Mouse (Mus musculus) kidney, postnatal 25 days (tissue): ENCODE measurements around the gene Olfr374.

Experiments
- DNase-seq, 2 experiments: peaks; one replicate each; pipeline ENCODE4 v3.0.0; 2021; ENCODE audit warnings: mixed read lengths in 2 of 2

Gene Olfr374

DNA sequence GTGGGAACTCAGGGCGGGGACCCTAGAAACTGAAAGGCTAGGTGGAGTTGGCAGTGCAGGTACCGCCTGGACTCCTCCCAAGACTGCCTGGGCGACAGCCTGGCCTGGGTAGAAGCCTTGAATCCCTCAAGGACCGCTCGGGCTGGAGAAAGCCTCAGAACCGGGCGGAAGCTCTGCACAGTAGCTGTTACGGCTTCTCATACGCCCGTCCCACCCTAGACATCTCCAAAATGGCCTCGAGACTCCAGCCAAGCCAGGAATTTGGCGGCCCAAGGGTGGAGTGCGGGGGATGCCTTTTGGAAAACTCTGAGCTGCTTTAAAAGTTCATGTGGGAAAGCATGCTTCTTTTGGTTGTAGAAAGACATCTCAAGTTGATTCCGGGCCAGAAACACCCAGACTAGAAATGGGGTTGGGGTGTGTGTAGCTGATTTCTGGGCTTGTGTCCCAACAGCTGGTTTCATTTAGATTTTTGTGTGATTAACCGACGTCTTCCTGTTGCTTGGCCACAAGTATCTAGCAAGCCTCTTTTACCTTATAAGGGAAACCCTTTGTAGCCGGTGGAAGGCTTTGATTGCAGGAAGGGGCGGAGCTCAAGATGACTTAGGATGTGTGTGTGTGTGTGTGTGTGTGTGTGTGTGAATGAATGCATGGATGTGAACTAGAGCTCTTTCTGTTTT, 29.6 kb downstream of the Olfr374 start:
- peak; percentile 81 to 84 for DNase-seq

DNA sequence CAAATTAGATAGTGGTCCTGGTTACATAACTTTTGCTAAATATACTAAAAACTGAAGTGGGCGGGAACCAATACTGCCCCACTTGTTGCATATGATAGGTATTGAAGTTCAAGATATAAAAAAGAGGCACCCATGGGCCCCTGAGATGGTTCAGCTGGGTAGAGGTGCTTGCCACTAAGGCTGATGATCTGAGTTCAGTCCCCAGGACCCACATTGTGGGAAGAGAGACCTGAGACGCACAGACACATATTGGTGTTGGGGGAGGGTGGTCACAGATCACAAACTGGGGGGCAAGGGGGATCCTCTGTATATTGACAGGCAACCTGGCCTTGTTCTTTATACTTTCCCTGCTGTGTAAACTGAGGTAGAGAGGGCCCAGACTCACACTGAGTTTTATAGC, 30.6 kb downstream of the Olfr374 start:
- no peak for DNase-seq

DNA sequence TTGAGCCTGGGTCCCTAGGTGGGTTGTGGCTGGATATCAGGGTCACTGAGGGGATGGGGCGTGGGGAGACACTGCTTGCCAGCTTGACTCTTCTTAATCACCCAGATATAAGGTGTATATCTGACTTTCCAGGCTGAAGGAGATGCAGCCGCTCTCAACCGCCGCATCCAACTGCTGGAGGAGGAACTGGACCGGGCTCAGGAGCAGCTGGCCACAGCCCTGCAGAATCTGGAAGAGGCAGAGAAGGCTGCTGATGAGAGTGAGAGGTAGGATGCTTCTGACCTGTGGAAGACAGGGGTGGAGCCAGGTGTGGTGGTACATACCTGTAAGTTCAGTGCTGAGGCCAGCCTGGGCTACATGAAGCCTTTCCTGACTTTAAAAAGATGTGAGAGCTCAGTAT, 31.6 kb downstream of the Olfr374 start:
- no peak for DNase-seq

DNA sequence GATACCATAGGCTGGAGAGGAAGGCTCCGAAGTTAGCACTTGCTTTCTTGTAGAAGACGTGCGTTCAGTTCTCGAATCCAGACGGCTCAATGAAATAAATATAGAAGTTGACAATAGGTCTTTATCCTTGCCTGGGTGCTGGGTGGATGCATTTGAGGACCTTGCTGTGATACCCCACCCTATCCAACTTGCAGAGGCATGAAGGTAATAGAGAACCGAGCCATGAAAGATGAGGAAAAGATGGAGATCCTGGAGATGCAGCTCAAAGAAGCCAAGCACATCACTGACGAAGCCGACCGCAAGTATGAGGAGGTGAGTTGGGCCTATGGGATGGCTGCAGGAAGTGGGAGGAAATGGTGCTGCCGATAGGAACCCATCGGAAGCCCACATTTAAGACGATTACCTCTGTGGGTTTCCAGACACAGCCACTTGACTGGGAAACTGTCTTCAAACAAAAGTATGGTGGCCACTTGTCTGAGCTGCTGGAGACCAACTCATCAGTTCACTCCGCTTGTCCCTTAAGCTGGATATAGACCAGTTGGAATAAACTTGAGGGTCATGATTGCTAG, 36.5 kb downstream of the Olfr374 start:
- no peak for DNase-seq

DNA sequence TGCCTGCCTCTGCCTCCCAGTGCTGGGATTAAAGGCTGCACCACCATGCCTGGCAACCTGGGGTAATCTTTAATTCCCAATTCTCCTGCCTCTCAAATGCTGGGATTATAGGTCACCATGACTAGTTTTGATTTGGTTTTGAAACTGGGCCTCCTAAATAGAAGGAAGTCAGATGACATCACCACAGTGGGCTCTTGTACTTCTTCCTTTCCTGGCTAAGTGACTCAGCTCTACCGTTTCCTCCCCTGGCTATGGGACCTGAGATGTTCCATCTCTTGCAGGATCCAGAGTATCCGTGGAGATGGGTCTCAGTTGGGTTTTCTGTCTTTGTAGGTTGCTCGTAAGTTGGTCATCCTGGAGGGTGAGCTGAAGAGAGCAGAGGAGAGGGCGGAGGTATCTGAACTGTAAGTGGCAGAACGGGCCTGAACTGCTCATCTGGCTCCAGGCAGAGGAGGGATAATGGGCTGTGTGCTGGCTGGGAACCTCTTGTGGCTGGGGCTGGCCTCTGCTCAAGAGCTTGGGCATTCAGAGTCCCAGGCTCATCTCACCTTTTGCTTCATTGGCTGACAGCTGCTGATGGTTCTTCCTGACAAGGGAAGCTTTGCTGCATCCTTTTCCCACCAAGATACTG, 37.6 kb downstream of the Olfr374 start:
- no peak for DNase-seq

DNA sequence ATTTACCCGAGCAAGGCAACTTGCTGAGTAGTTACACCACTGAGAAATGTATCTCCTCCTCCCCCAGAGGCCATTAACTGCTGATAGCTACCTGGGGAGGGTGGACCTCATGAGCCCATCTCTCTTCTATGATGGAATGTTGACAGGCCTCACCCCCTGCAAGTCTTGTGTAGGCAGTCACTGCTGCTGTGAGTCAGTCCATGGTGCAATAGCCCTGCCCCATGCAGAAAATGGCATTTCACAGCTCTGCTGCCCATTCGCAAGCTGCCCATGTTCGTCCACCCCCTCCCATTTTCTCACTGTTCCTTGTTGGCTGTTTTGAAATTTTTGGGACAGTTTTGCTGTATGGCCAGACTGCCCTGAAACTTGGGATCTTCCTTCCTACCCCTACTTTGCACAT, 38.7 kb downstream of the Olfr374 start:
- no peak for DNase-seq

DNA sequence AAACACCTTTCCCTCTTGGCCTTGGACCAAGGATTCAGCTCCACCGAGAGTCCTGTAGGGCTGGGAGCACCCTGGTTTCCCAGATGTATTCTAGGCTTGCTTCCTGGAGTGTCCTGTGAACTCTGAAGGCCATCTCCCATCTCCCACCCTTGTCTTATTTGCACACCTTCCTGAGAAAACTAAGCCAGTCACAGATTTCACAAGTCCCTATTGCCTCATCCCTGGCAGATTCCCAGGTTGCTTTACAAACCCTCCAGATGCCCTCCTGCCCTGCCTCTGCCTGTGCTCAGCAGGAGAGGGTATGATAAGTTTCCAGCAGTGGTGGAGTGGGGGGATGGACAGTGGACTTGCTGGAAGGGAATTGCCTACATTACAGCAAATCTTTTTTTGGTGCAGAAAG, 39.2 kb downstream of the Olfr374 start:
- DNase-seq: no peak

DNA sequence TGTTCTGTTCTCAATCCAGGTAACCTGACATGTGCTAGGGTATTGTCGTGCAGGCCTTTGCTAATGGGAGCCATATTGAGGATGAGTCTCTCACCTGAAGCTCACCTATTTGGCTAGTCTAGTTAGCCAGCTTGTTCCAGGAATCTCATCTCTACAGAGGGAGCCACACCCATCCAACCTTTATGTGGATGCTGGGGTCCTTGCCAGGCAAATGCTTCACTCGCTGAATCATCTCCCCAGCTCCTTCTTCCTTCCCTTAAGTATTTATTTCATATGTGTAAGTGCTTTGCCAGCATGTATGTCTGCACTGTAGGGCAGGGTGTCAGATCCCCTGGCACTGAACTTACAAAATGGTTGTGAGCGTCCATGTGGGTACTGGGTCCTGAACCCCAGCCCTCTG, 39.7 kb downstream of the Olfr374 start:
- DNase-seq: no peak

DNA sequence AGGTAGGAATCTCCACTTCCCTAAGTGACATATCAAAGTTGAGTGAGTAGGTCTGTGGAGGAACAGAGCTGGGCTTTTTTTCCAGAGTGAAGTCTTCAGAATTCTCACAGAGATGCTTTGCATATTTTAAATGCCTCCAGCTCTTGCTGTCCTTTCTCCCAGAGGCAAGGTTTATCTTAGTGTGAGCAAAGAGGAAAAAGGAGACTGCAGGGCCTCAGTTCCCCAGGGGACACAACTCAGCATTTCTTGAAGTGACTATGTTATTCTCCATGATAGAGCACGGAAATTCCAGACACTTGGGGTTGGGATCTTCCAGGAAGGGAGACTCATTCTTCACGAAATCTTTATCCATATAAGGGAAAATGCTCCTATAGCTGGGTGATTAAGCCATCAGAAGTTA, 40.4 kb downstream of the Olfr374 start:
- DNase-seq: peak in 1 of 2 experiments; percentile 31

DNA sequence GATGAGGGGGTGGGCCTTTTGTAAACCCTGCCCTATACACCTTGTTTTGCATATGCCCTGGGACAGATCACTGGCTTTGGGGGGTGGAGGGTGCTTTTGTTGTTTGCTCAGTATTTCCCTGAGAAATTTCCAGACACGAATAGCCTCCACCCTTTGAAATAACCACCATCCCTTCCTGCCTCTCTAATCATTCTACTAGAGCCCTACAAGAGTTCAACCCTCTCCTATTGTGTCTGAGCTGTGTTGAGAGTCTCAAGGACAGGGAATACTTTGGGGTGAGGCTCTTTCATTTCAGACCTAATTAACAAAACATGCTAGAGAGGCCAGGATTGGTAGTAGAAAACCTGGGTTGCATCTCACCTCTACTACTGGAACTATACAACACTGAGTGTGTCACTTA, 42.2 kb downstream of the Olfr374 start:
- no peak for DNase-seq

DNA sequence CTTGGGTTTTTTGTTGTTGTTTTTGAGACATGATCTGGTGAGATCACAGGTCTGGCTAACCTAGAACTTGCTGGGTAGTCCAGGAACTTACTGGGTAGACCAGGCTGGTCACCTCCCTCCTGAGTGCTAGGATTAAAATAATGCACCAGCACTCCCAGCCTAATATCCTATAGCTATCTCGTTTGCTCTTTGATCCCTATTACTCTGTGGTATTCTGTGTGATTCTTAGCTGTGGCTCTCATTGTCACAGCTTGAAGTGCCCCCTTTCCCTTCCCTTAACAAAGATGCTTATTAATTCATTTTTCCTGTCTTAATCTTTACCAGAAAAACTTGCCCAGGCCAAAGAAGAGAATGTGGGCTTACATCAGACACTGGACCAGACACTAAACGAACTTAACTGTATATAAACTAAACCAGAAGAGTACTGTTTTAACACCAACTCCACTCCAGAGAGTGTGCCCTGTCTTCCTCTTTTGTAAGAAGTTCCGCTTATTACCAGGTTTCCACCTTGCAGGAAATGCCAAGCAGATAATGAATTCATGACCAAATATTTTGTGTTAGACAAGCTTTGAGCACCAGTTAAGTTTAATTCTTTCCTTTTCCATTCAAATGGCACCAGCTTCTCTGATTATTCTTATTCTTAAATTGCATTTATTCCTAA, 44.7 kb downstream of the Olfr374 start:
- DNase-seq: no peak

DNA sequence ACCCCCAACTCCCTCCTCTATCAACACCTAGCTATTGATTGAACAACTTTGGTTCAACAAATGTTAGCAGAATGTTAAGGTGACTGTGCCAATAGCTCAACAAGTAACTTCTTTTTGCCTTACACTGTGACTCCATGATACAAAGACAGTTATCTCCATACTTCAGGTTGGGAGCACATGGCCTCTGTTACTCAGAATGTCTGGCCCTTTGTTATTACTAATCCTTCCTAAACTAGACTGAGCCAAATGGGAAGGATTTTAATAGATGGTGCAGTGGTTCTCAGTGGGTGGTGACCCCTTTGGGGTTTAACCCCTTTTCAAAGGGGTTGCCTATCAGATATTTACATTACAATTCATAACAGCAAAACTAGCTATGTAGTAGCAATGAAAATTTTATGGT, 46.5 kb downstream of the Olfr374 start:
- DNase-seq: no peak

DNA sequence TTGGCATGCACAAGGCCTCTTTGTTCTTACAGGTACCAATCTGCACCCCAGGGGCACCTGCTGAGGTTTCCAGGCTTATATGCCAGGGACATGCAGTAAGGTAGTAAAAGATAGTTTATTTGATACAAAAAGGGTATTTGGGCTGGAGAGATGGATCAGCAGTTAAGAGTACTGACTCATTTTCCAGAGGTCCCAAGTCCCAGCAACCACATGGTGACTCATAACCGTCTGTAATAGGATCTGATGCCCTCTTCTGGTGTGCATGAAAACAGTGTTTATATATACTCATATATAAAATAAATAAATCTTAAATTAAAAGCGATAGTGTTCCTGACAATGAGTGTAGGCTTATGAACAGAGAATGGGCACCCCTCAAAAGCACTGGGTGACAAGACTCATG, 51.3 kb downstream of the Olfr374 start:
- DNase-seq: peak in 1 of 2 experiments; percentile 26

DNA sequence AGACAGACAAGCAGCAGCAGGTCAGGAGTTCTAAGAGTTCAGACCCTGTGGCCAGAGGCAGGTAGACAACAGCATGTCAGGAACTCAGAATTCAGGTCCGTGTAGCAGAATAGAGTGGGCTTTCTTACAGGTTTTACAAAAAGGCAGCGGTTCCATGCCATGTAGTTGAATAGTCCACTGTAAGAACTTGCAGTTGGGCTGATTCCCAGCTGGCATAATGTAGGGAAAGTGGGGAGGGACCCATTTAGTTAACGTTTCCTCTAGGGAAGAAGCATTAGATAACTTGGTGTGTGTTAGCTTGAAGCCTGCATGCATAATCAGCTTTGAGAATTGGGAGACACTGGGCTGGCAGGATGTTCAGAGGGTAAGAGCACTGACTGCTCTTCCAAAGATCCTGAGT, 51.9 kb downstream of the Olfr374 start:
- DNase-seq: peak in 1 of 2 experiments; percentile 21

DNA sequence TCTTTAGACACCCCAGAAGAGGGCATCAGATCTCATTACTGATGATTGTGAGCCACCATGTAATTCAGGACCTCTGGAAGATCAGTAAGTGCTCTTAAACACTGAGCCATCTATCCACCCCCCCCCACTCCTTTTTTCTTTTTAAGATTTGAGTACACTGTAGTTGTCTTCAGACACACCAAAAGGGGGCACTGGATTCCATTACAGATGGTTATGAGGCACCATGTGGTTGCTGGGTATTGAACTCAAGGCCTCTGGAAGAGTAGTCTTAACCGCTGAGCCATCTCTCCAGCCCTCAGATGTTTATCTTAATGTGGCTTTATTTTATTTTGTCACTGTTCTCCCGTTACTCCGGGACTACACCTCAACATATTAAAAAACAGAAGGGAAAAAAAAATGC, 53.2 kb downstream of the Olfr374 start:
- no peak for DNase-seq

DNA sequence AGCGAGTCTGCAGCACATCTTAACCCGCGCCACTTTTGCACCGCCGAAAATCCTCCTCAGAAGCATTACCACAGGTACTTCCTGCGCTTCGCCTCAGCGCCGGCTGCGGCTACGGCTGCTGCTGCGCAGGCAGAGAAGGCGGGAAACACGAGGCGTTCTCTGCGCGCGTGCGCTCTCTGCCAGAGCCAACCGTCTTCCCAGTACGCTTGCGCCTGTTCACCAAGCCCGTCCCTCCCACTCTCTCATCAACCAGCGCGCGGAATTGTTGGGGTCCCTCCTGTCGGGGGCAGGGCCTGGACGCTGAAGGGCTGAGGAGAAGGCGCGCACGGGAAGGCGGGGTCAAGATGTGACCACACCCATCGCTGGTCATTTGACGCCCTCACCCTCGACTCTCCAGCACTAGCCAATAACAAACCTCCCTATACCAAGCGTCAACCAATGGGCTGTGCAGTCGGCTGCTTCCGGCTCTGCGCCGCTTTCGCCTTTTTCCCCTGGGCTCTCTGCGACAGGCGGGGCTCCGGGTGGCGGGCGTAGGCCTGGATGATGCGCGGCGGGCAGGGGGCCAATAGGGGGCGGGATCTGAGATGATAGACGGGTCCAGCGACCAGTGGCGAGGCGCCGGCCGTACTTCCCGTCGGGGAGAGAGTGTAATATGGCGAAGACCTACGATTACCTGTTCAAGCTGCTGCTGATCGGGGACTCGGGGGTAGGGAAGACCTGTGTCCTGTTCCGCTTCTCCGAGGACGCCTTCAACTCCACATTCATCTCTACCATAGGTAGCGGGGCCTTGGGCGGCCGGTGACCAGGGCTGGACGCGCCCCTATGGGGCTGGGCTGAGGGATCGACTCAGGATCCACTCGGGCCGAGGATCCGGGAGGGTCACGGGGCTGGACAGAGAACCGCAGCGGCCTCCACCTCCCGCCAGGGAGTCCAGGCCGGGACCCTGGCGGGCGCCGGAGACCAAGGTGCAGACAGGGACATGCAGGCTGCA, 54.2 kb downstream of the Olfr374 start, which contains the start of gene Rab8a:
Gene Rab8a, plus strand, starts transcription at position 494 of the 991 bp plus-strand sequence.
- peak; percentile 99 to 100 for DNase-seq

DNA sequence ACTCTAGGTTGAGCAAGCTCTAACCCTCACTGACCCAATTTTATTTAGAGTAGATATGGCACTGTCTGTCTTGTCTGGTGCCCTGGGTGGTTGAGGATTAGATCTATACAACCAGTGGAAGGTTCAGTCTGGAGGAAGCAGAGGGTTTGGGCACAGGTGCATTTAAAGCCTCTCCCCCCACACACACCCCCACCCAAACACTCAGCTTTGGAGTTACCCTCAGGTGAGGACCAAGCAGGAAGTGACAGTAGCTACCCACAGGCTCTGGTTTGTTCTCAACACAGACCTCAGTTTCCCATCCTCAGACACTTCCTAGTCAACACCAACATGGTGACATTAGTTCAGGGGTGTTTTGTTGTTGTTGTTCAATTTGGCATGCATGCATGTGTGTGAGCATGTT, 56.0 kb downstream of the Olfr374 start:
- peak in 1 of 2 experiments; percentile 15 for DNase-seq
